Mouse (Mus musculus): ENCODE measurements around the gene Mepce. TPM values are rescaled to one million over a fixed set of nuclear protein-coding genes. Genes with fewer than 3 reads are reported as not detected.

The Mepce gene
- total and polyA plus RNA-seq, 2 experiments from 2014 or later, result 17.6 to 46.0 TPM

DNA sequence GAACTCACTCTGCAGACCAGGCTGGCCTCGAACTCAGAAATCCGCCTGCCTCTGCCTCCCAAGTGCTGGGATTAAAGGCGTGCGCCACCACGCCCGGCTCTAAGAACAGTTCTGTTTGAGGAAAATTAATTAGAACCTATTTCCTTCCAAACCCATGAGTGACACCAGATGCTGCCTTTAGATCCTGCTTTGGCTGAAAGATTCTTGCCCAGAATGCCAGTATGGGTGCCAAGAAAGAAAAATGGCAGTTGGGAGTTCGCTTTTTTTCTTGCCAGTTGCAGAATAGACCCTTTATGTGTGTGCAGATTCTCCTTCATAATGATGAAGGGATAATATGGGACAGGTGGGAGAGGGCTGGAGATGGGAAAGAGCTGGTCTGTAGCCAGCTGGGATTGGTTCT is 43.3 kb downstream of the Mepce start:
- no peaks in the 10 kb centered on the region for H3K36me3 ChIP-seq (ENCODE audit: insufficient read depth, low read length)
- H3K9me3 ChIP-seq (ENCODE audit: low read length), result no peaks in the 10 kb centered on the region
- no peak overlapping the region for H3K9ac ChIP-seq (replicated peaks; ENCODE audit: low read length, poor library complexity, severe bottlenecking)
- no peak overlapping the region for H3K4me3 ChIP-seq (ENCODE audit: low read depth, low read length)
- H3K4me1 ChIP-seq (ENCODE audit: insufficient read depth, low read length), result peaks cover 7% of the 10 kb centered on the region; the same call in 1 of the 2 replicates
- H3K27me3 ChIP-seq (ENCODE audit: insufficient read depth, low read length), result no peaks in the 10 kb centered on the region
- H3K27ac ChIP-seq (ENCODE audit: low read depth, low read length), result no peak overlapping the region
- no peak for TF ChIP-seq CTCF (IDR thresholded peaks at IDR 0.05)
- ATAC-seq (ENCODE audit: low FRiP score), result no peak
- no peak for DNase-seq (ENCODE audit: low spot score)
- WGBS, result 81% methylated on average over 5 of the region's 7 CpGs
- no peak overlapping the region for H3K4me2 ChIP-seq (ENCODE audit: low read depth, low read length, poor library complexity, severe bottlenecking)

- DNase-seq (ENCODE audit: low spot score) (no peak), ATAC-seq (ENCODE audit: low FRiP score) (no peak)
- H3K4me2 ChIP-seq (ENCODE audit: low read depth, low read length, poor library complexity, severe bottlenecking), result no peak overlapping the region
- H3K27me3 ChIP-seq (ENCODE audit: insufficient read depth, low read length), result no peaks in the 10 kb centered on the region
- no peaks in the 10 kb centered on the region for H3K36me3 ChIP-seq (ENCODE audit: insufficient read depth, low read length)
- no peak overlapping the region for H3K9ac ChIP-seq (replicated peaks; ENCODE audit: low read length, poor library complexity, severe bottlenecking)
- no peaks in the 10 kb centered on the region for H3K9me3 ChIP-seq (ENCODE audit: low read length)
- TF ChIP-seq CTCF (IDR thresholded peaks at IDR 0.05), result no peak
- H3K4me1 ChIP-seq (ENCODE audit: insufficient read depth, low read length), result peaks cover 14% of the 10 kb centered on the region
- WGBS, result 94% methylated on average over 6 of the region's 6 CpGs
- H3K27ac ChIP-seq (ENCODE audit: low read depth, low read length), result no peak overlapping the region
- no peak overlapping the region for H3K4me3 ChIP-seq (ENCODE audit: low read depth, low read length)
Observed at GRCm38 (mm10) chr5:137742836-137743235, 44.6 kb downstream of the Mepce start.

- peak overlapping the region; percentile 77 for H3K4me3 ChIP-seq (ENCODE audit: low read depth, low read length)
- H3K27me3 ChIP-seq (ENCODE audit: insufficient read depth, low read length), result no peaks in the 10 kb centered on the region
- peak overlapping the region; percentile 91; the same call in 1 of the 2 replicates for H3K27ac ChIP-seq (ENCODE audit: low read depth, low read length)
Observed at GRCm38 (mm10) chr5:137742048-137742447, 45.4 kb downstream of the Mepce start.

DNA sequence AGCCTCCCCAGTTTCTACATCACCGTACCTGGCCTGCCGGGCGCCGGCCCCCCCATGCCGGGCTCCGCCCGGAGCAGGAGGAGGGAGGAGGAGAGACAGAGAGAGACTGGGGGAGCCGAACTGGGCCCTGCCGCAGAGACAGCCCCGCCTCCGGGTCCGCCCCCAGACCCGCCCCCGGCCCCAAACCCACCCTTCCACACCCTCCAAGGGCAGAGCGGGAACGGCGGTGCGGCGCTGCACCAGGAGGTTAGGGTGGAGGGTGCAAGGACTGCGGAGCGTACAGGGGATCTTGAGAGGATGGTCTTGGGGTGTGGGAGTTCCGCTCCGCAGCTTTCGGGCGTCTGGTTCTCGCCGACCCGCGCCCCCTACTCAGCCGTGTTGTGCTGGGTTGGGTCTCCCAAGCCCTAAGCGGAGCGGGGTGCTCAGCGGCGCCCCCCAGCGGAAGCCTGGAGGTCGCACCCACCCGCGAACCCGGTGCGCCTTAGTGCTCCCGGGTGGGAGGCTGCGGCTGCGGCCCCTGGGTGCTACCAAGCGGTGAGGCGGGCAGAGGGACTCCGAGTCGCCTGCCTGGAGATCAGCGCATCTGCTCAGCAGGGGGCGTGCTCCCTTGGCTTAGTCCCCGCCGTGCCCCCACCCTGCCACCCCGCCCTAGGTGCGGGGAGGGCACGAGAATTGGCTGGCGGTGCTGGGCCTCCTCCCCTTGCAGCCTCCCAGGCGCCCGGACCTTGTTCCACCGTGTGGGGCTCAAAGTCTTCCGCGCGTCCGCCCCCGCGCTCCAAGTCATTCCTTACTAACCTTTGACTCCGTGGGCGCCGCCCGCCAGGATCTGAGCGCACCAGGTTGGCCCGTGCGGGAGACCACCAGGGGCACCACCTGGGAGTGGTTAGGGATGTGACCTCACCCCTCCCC is 46.2 kb downstream of the Mepce start, which contains the start of gene Nyap1:
Nyap1 (minus strand) TSS at position 585 of the 909 bp plus-strand sequence.
- Histone ChIP-seq H3K4me1 (ENCODE audit: insufficient read depth, low read length) (peaks cover 18% of the 10 kb centered on the region), H3K27ac (ENCODE audit: low read depth, low read length) (peak within 1 kb of the TSS; percentile 91), H3K9me3 (ENCODE audit: low read length) (no peaks in the 10 kb centered on the region), H3K27me3 (ENCODE audit: insufficient read depth, low read length) (no peaks in the 10 kb centered on the region), H3K4me2 (ENCODE audit: low read depth, low read length, poor library complexity, severe bottlenecking) (peak within 1 kb of the TSS; percentile 77), H3K36me3 (ENCODE audit: insufficient read depth, low read length) (no peaks in the 10 kb centered on the region; the same call in 1 of the 2 replicates), H3K4me3 (ENCODE audit: low read depth, low read length) (peak within 1 kb of the TSS; percentile 77), H3K9ac (replicated peaks; ENCODE audit: low read length, poor library complexity, severe bottlenecking) (peak within 1 kb of the TSS; percentile 91)
- ATAC-seq (ENCODE audit: low FRiP score), result peak; percentile 84
- under 1% methylated on average over 67 of the region's 71 CpGs for WGBS
- DNase-seq (ENCODE audit: low spot score), result peak; percentile 84
- TF ChIP-seq CTCF (IDR thresholded peaks at IDR 0.05), result peak; percentile 86

More at GRCm38 (mm10) chr5:137742048-137742447, 45.4 kb downstream of the Mepce start:
- ATAC-seq (ENCODE audit: low FRiP score) (no peak), DNase-seq (ENCODE audit: low spot score) (no peak)
- Histone ChIP-seq H3K4me1 (ENCODE audit: insufficient read depth, low read length) (peaks cover 18% of the 10 kb centered on the region), H3K36me3 (ENCODE audit: insufficient read depth, low read length) (no peaks in the 10 kb centered on the region), H3K9me3 (ENCODE audit: low read length) (no peaks in the 10 kb centered on the region), H3K4me2 (ENCODE audit: low read depth, low read length, poor library complexity, severe bottlenecking) (peak overlapping the region; percentile 77), H3K9ac (replicated peaks; ENCODE audit: low read length, poor library complexity, severe bottlenecking) (peak overlapping the region; percentile 91; the same call in 1 of the 2 replicates)
- TF ChIP-seq CTCF (IDR thresholded peaks at IDR 0.05), result no peak
- WGBS, result 72% methylated on average over 10 of the region's 10 CpGs

GRCm38 (mm10) chr5:137740506-137740905 is 46.9 kb downstream of the Mepce start:
- peaks cover 7% of the 10 kb centered on the region for H3K36me3 ChIP-seq (ENCODE audit: insufficient read depth, low read length)
- no peak for TF ChIP-seq CTCF (IDR thresholded peaks at IDR 0.05)
- WGBS, result 6% methylated on average over 11 of the region's 11 CpGs
- H3K9ac ChIP-seq (replicated peaks; ENCODE audit: low read length, poor library complexity, severe bottlenecking), result peak overlapping the region; percentile 91
- peak overlapping the region; percentile 77 for H3K4me2 ChIP-seq (ENCODE audit: low read depth, low read length, poor library complexity, severe bottlenecking)
- DNase-seq (ENCODE audit: low spot score) (no peak), ATAC-seq (ENCODE audit: low FRiP score) (peak; percentile 5)
- no peaks in the 10 kb centered on the region for H3K27me3 ChIP-seq (ENCODE audit: insufficient read depth, low read length)
- peaks cover 19% of the 10 kb centered on the region for H3K4me1 ChIP-seq (ENCODE audit: insufficient read depth, low read length)
- peak overlapping the region; percentile 91 for H3K27ac ChIP-seq (ENCODE audit: low read depth, low read length)
- H3K4me3 ChIP-seq (ENCODE audit: low read depth, low read length), result peak overlapping the region; percentile 77
- H3K9me3 ChIP-seq (ENCODE audit: low read length), result no peaks in the 10 kb centered on the region

DNA sequence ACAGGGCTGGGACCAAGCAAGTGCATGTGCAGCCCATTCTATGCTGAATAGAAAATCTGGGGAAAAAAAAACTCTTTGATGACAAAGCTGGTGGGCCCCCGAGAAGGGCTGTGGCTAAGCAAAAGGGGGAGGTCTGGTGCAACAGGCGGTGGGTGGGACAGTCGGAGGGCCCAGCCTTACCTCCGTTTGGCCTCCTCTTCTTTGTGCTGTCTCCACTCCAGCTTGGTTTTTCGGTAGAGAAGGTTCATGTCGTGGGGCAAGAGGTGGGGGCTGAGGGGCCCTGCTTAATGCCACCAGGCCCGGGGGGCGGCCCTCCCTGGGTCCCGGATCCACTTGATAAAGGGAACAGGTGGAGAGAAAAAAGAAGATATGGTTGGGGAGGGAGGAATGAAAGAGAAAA is 48.0 kb downstream of the Mepce start:
- DNase-seq (ENCODE audit: low spot score), result no peak
- Histone ChIP-seq H3K4me3 (ENCODE audit: low read depth, low read length) (peak overlapping the region; percentile 77), H3K9me3 (ENCODE audit: low read length) (no peaks in the 10 kb centered on the region), H3K36me3 (ENCODE audit: insufficient read depth, low read length) (peaks cover 14% of the 10 kb centered on the region), H3K4me2 (ENCODE audit: low read depth, low read length, poor library complexity, severe bottlenecking) (peak overlapping the region; percentile 77), H3K27me3 (ENCODE audit: insufficient read depth, low read length) (no peaks in the 10 kb centered on the region), H3K4me1 (ENCODE audit: insufficient read depth, low read length) (peaks cover 29% of the 10 kb centered on the region), H3K9ac (replicated peaks; ENCODE audit: low read length, poor library complexity, severe bottlenecking) (peak overlapping the region; percentile 91), H3K27ac (ENCODE audit: low read depth, low read length) (peak overlapping the region; percentile 91)
- no peak for ATAC-seq (ENCODE audit: low FRiP score)
- WGBS, result 27% methylated on average over 9 of the region's 9 CpGs
- no peak for TF ChIP-seq CTCF (IDR thresholded peaks at IDR 0.05)

All from midbrain, postnatal 0 days (tissue).